Mouse (Mus musculus): Measurements from ENCODE around the gene Arap2.

- TF ChIP-seq EP300 (IDR thresholded peaks at IDR 0.05; ENCODE audit: low read depth) (no peak), CTCF (IDR thresholded peaks at IDR 0.05; ENCODE audit: low read depth) (no peak)
These were observed 14.3 kb downstream of the Arap2 start for GRCm38 (mm10) chr5:62751692-62752091.
